Mouse (Mus musculus): ENCODE measurements at regions not wholly inside any gene's neighbourhood (a gene's known extent, or its start where the extent isn't known, plus 50 kb on each side); places are given as distances from the start of the nearest gene placed in this dataset.
"Not testable (repeated sequence)": the region's sequence is repeated elsewhere in the genome, so short reads cannot be mapped to it uniquely, and the experiment has no call there.

DNA sequence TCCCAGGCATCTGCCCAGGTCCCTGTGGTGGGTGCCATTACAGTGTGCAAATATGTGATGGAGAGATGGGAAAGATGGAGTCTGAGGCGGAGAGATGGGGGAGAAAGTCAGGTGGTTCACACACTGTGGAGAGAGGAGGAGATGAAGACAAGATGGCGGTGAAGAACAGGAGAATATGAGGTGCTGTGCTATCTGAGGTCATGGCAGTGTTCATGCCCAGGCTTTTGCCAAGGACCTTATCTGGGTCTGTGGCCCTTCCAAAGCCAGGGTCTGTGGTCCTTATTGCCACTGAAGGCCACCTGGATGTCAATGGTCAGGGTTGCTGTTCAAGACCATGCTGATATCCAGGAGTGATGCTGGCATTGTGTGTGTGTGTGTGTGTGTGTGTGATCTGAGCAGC, 212.8 kb downstream of the Diras2 start:
- 92% methylated on average over 2 of the region's 2 CpGs for WGBS

GRCm38 (mm10) chr13:52323691-52324090, 207.4 kb downstream of the Diras2 start:
- 30% methylated on average over 3 of the region's 3 CpGs for WGBS

More for the DNA sequence above, 212.8 kb downstream of the Diras2 start:
- DNase-seq (ENCODE audit: low read depth, low spot score): no peak

DNA sequence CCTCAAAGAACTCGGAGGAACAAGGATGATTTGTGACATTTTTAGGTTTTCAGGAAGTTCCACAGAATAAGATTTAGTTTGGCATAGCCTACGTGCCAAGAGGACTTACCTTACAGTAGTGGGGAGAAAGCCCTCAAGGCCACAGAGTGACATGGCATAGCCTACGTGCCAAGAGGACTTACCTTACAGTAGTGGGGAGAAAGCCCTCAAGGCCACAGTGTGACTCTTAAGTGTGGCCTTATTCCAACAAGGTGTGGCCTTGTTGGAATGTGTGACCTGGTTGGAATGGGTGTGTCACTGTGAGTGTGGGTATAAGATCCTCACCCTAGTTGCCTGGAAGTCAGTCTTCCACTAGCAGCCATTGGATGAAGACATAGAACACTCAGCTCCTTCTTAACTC, 206.7 kb downstream of the Diras2 start:
- 48% methylated on average over 3 of the region's 3 CpGs for WGBS
- DNase-seq (ENCODE audit: low read depth, low spot score): not testable (repeated sequence)

More at GRCm38 (mm10) chr13:52323691-52324090, 207.4 kb downstream of the Diras2 start:
- no peak for DNase-seq (ENCODE audit: low read depth, low spot score)

DNA sequence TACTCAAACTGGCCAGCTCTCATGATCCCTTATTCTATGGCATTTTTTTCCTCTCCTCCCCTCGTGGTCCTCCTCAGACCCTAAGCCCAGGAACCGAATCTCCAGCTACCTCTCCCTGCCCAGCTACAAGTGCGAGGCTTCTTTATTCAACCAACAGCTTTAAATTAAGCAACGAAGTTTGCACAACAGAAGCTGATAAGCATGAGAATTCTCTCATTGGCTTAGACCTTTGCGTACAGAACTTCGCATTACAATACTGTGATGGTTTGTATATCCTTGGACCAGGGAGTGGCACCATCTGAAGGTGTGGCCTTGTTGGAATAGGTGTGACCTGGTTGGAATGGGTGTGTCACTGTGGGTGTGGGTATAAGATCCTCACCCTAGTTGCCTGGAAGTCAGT, 205.4 kb downstream of the Diras2 start:
- 75% methylated on average over 6 of the region's 6 CpGs for WGBS
- DNase-seq (ENCODE audit: low read depth, low spot score): not testable (repeated sequence)

GRCm38 (mm10) chr13:52327734-52328133, 203.3 kb downstream of the Diras2 start:
- WGBS: 88% methylated on average over 9 of the region's 9 CpGs
- no peak for DNase-seq (ENCODE audit: low read depth, low spot score)

GRCm38 (mm10) chr13:52328766-52329165, 202.3 kb downstream of the Diras2 start:
- WGBS: 59% methylated on average over 8 of the region's 8 CpGs
- no peak for DNase-seq (ENCODE audit: low read depth, low spot score)

DNA sequence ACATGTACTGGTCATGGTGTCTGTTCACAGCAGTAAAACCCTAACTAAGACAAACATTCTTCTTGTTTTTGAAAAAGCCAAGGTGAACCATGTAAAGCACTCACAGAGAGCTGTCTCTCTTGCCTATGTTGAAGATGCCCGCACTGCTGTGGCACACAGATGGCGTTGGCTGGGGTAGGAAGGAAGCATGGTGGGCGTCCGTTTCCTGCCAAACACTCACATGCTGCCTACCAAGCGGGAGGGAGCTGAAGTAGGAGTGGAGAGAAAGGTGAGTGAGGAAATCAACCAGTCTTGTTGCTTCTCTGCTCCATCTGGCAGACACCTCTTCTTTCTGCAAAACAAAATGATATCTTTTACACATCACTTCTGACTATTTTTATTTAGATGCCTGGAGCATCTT, 200.0 kb downstream of the Diras2 start:
- DNase-seq (ENCODE audit: low read depth, low spot score): no peak
- WGBS: 82% methylated on average over 5 of the region's 5 CpGs

DNA sequence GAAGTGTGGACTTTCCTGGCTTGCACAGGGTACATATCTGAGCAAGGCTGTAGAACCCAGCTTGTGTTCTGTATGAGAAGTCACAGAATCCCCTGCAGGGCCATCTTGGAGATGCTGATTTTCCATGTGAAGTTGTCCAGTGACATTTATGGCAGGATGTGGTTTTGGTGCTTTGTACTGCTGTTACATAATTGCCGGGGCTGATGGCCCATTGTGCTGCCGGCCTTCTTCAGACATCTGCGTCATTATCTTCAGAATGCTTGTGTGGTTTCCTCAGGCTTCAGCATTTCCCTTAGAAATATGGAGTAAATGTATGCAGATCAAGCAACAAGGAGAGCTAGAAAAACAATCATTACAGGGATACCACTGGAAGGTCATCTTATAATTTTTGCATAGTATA, 196.1 kb downstream of the Diras2 start:
- WGBS: 70% methylated on average over 3 of the region's 3 CpGs
- DNase-seq (ENCODE audit: low read depth, low spot score): no peak

- no peak for DNase-seq (ENCODE audit: low read depth, low spot score)
- 56% methylated on average over 7 of the region's 7 CpGs for WGBS
Measured at GRCm38 (mm10) chr13:52337936-52338335, 193.1 kb downstream of the Diras2 start.

- no peak for DNase-seq (ENCODE audit: low read depth, low spot score)
- WGBS: 25% methylated on average over 10 of the region's 10 CpGs
Measured at GRCm38 (mm10) chr13:52339156-52339555, 191.9 kb downstream of the Diras2 start.

GRCm38 (mm10) chr13:52341981-52342380, 189.1 kb downstream of the Diras2 start:
- 81% methylated on average over 8 of the region's 8 CpGs for WGBS
- DNase-seq (ENCODE audit: low read depth, low spot score): no peak

GRCm38 (mm10) chr13:52344383-52344782, 186.7 kb downstream of the Diras2 start:
- WGBS: 69% methylated on average over 2 of the region's 2 CpGs
- no peak for DNase-seq (ENCODE audit: low read depth, low spot score)

- 90% methylated on average over 3 of the region's 3 CpGs for WGBS
- no peak for DNase-seq (ENCODE audit: low read depth, low spot score)
Measured at GRCm38 (mm10) chr13:52344853-52345252, 186.2 kb downstream of the Diras2 start.

GRCm38 (mm10) chr13:52345375-52346026, 185.6 kb downstream of the Diras2 start:
- 54% methylated on average over 13 of the region's 13 CpGs for WGBS
- no peak for DNase-seq (ENCODE audit: low read depth, low spot score)

DNA sequence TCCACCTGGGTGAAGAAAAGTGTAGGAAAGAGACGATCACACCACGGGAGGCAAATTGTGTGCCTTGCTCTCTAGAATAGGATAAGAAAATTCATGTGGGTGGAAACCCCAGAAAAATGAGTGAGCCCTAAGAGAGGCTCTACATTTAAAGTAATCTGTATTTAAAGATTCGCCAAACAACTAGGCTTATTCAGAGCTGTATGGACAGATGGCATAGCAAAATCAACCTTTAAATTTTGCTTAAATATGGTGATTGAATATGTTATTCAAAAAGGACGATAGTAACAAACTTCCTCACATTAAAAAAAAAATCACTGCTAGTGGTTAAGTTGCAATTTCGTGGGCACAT, 185.1 kb downstream of the Diras2 start:
- WGBS: 86% methylated on average over 5 of the region's 5 CpGs
- DNase-seq (ENCODE audit: low read depth, low spot score): no peak

GRCm38 (mm10) chr13:52347631-52348030, 183.4 kb downstream of the Diras2 start:
- no peak for DNase-seq (ENCODE audit: low read depth, low spot score)
- 50% methylated on average over 2 of the region's 2 CpGs for WGBS

DNA sequence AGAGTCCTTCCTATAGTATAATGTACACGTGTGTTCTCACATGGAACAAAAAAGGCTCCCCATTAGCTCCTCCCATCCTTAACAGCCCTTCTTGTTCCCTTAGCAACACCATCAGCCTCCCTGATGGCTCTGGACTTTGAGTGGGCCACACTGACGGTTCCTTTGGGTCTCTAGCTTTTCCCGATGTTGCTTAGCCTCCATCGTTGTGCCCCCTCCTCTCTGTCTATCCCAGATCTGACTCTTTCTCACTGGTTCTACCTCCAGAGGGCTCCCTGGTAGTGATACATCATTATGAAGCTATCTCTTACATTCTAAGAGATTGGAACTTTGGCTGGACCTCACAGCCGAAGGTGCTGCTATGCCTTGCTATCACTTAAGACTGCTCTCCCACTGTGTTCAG, 181.5 kb downstream of the Diras2 start:
- WGBS: 86% methylated on average over 5 of the region's 5 CpGs
- DNase-seq (ENCODE audit: low read depth, low spot score): no peak

- no peak for DNase-seq (ENCODE audit: low read depth, low spot score)
- 72% methylated on average over 4 of the region's 4 CpGs for WGBS
Measured at GRCm38 (mm10) chr13:52352576-52352975, 178.5 kb downstream of the Diras2 start.

DNA sequence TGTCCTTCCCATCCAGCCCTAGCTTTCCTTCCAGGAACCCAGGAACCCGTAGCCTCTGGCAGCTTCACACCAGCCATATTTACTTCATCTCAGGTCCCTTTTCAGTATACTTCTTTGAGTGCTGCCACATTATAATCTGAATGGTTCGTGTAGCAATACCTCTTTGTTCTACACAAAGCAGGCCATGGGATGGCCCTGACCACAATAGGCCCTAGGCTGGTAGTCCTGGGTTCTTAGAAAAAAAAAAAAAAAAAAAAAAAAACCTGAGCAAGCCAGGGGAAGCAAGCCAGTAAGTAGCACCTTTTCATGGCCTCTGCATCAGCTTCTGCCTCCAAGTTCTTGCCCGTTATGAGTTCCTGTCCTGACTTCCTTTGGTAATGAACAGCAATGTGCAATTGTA, 177.6 kb downstream of the Diras2 start:
- DNase-seq (ENCODE audit: low read depth, low spot score): no peak
- WGBS: 79% methylated on average over 3 of the region's 3 CpGs

DNA sequence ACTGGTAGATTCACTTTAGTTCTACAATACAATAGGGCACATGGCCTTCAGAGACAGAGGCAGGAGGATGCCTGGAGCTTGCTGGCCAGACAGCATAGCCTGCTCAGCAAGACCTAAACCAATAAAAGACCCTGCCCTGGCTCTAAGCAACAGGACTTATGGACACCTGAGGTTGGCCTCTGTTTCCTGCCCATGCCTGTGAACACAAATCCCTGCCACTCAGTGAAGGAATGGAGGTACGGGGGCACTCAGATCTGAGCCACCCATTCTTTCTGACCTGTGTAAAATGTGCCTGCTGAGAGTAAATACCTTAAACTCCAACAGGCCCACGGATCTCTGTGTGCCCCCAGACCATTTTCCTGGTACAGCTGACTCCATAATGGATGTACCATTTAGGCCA, 177.1 kb downstream of the Diras2 start:
- no peak for DNase-seq (ENCODE audit: low read depth, low spot score)
- 65% methylated on average over 2 of the region's 2 CpGs for WGBS

DNA sequence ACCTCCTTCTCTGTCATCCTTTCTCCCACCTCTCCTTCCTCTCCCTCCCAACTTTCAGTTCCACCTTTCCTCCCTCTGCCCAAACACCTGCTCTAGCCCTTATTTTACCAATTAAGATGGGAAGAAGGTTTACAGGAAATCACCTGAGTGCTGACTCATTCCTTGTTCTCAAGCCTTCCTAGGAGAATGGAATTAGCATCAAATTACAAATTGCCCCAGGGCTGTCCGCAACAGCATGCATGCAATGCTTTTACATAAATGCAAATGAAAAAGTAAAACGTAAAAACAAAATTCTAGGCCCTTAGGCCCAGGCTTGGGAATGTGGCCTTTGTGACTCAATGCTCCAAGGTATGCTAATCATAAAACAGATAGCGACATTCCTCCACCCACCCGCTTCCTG, 175.2 kb downstream of the Diras2 start:
- WGBS: 89% methylated on average over 4 of the region's 4 CpGs
- not testable (repeated sequence) for DNase-seq (ENCODE audit: low read depth, low spot score)

DNA sequence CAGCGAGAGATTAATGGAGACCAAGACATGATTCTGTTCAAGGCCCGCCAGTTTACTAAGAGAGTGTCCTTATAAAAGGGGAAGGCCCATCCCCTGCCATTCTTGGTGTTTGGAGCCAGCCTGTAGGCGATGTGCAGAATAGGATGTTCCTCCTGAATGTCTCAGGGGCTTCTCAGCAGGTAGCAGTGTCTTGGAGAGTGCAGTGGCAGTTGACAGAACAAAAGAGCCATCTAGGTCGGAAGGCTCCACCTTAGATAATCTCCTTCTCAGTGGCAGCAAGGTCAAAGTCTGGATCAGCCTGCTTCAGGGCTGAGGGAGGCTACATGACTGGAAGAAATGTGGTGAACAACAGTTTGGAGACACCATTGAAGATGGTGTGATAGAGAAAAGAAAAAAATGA, 171.7 kb downstream of the Diras2 start:
- WGBS: 70% methylated on average over 4 of the region's 4 CpGs
- DNase-seq (ENCODE audit: low read depth, low spot score): not testable (repeated sequence)
